Mouse (Mus musculus): ENCODE data around the gene Wdr13.
A peak's percentile ranks its signal among the peaks of the same experiment; 100 is the strongest.

Gene Wdr13

GRCm38 (mm10) chrX:8132017-8132976, at the start of gene Wdr13:
Gene Wdr13, minus strand, starts transcription at chrX:8132892.
- peak; percentile 84 to 92 for DNase-seq (ENCODE audit: low spot score in 2 of 2)

- DNase-seq (ENCODE audit: low spot score in 2 of 2): no peak
These were observed 47.0 kb upstream of the Wdr13 start for GRCm38 (mm10) chrX:8179646-8180045.

- DNase-seq (ENCODE audit: low spot score in 2 of 2): no peak
These were observed 46.2 kb upstream of the Wdr13 start for GRCm38 (mm10) chrX:8178871-8179270.

- peak; percentile 47 to 84 for DNase-seq (ENCODE audit: low spot score in 2 of 2)
These were observed 43.1 kb upstream of the Wdr13 start, which contains the start of gene Tbc1d25 for GRCm38 (mm10) chrX:8175504-8176385. Gene Tbc1d25, minus strand, starts transcription at chrX:8176181.

- DNase-seq (ENCODE audit: low spot score in 2 of 2): no peak
These were observed 42.4 kb upstream of the Wdr13 start for GRCm38 (mm10) chrX:8175169-8175503.

GRCm38 (mm10) chrX:8167716-8168647, 35.3 kb upstream of the Wdr13 start:
- DNase-seq (ENCODE audit: low spot score in 2 of 2): no peak

GRCm38 (mm10) chrX:8164471-8164870, 31.8 kb upstream of the Wdr13 start:
- DNase-seq (ENCODE audit: low spot score in 2 of 2): no peak

GRCm38 (mm10) chrX:8163076-8163475, 30.4 kb upstream of the Wdr13 start:
- DNase-seq (ENCODE audit: low spot score in 2 of 2): peak in 1 of 2 experiments; percentile 16

GRCm38 (mm10) chrX:8145153-8145991, 12.7 kb upstream of the Wdr13 start, which contains the start of gene Rbm3:
Gene Rbm3, minus strand, starts transcription at chrX:8145880.
- DNase-seq (ENCODE audit: low spot score in 2 of 2): peak; percentile 73 to 90

GRCm38 (mm10) chrX:8143750-8144149, 11.1 kb upstream of the Wdr13 start:
- DNase-seq (ENCODE audit: low spot score in 2 of 2): no peak

- DNase-seq (ENCODE audit: low spot score in 2 of 2): no peak
These were observed 10.3 kb upstream of the Wdr13 start for GRCm38 (mm10) chrX:8142948-8143347.

- DNase-seq (ENCODE audit: low spot score in 2 of 2): no peak
These were observed 8.4 kb upstream of the Wdr13 start for GRCm38 (mm10) chrX:8141058-8141457.

- no peak for DNase-seq (ENCODE audit: low spot score in 2 of 2)
These were observed 7.8 kb upstream of the Wdr13 start for GRCm38 (mm10) chrX:8140446-8140845.

GRCm38 (mm10) chrX:8139480-8139879, 6.8 kb upstream of the Wdr13 start:
- DNase-seq (ENCODE audit: low spot score in 2 of 2): no peak

- no peak for DNase-seq (ENCODE audit: low spot score in 2 of 2)
These were observed 3.2 kb upstream of the Wdr13 start for GRCm38 (mm10) chrX:8135886-8136285.

- no peak for DNase-seq (ENCODE audit: low spot score in 2 of 2)
These were observed 1.3 kb downstream of the Wdr13 start for GRCm38 (mm10) chrX:8131393-8131792.

- no peak for DNase-seq (ENCODE audit: low spot score in 2 of 2)
These were observed 7.5 kb downstream of the Wdr13 start for GRCm38 (mm10) chrX:8125235-8125634.

GRCm38 (mm10) chrX:8123821-8124470, 8.7 kb downstream of the Wdr13 start:
- no peak for DNase-seq (ENCODE audit: low spot score in 2 of 2)

GRCm38 (mm10) chrX:8117264-8117663, 15.4 kb downstream of the Wdr13 start:
- DNase-seq (ENCODE audit: low spot score in 2 of 2): no peak

GRCm38 (mm10) chrX:8115275-8115674, 17.4 kb downstream of the Wdr13 start:
- no peak for DNase-seq (ENCODE audit: low spot score in 2 of 2)
